Mouse (Mus musculus): ENCODE results near the gene Zbtb22.
"Not testable (repeated sequence)": the region's sequence is repeated elsewhere in the genome, so short reads cannot be mapped to it uniquely, and the experiment has no call there.

Gene Zbtb22

GRCm38 (mm10) chr17:33943454-33943853, 27.8 kb downstream of the Zbtb22 start:
- DNase-seq (ENCODE audit: low spot score), result no peak

GRCm38 (mm10) chr17:33947430-33948089, 31.9 kb downstream of the Zbtb22 start:
- DNase-seq (ENCODE audit: low spot score), result no peak

GRCm38 (mm10) chr17:33948090-33948904, 32.6 kb downstream of the Zbtb22 start:
- no peak for DNase-seq (ENCODE audit: low spot score)

- no peak for DNase-seq (ENCODE audit: low spot score)
These were observed 33.3 kb downstream of the Zbtb22 start for GRCm38 (mm10) chr17:33948905-33949537.

- DNase-seq (ENCODE audit: low spot score), result no peak
These were observed 34.5 kb downstream of the Zbtb22 start for GRCm38 (mm10) chr17:33950131-33950625.

GRCm38 (mm10) chr17:33951021-33951946, 35.6 kb downstream of the Zbtb22 start, which contains the start of gene B3galt4:
TSS of gene B3galt4 (minus strand) at chr17:33951488.
- DNase-seq (ENCODE audit: low spot score), result no peak

GRCm38 (mm10) chr17:33952015-33952414, 36.3 kb downstream of the Zbtb22 start:
- DNase-seq (ENCODE audit: low spot score), result not testable (repeated sequence)

GRCm38 (mm10) chr17:33952879-33953278, 37.2 kb downstream of the Zbtb22 start:
- DNase-seq (ENCODE audit: low spot score), result no peak

- DNase-seq (ENCODE audit: low spot score), result no peak
These were observed 37.6 kb downstream of the Zbtb22 start for GRCm38 (mm10) chr17:33953310-33953709.

GRCm38 (mm10) chr17:33953961-33954565, 38.4 kb downstream of the Zbtb22 start:
- DNase-seq (ENCODE audit: low spot score), result no peak

GRCm38 (mm10) chr17:33954646-33955554, 39.2 kb downstream of the Zbtb22 start:
- no peak for DNase-seq (ENCODE audit: low spot score)

- peak; percentile 65 for DNase-seq (ENCODE audit: low spot score)
These were observed 40.0 kb downstream of the Zbtb22 start, which contains the start of the genes Vps52 and Rps18 for GRCm38 (mm10) chr17:33955555-33956214. TSS of gene Vps52 (plus strand) at chr17:33955812. TSS of gene Rps18 (minus strand) at chr17:33956001.

- DNase-seq (ENCODE audit: low spot score), result no peak
These were observed 40.6 kb downstream of the Zbtb22 start for GRCm38 (mm10) chr17:33956336-33956735.

GRCm38 (mm10) chr17:33957493-33957892, 41.8 kb downstream of the Zbtb22 start:
- DNase-seq (ENCODE audit: low spot score), result no peak

- DNase-seq (ENCODE audit: low spot score), result no peak
These were observed 42.7 kb downstream of the Zbtb22 start for GRCm38 (mm10) chr17:33958451-33958850.

- DNase-seq (ENCODE audit: low spot score), result no peak
These were observed 43.4 kb downstream of the Zbtb22 start for GRCm38 (mm10) chr17:33959135-33959534.

GRCm38 (mm10) chr17:33959948-33960347, 44.2 kb downstream of the Zbtb22 start:
- DNase-seq (ENCODE audit: low spot score), result no peak

- no peak for DNase-seq (ENCODE audit: low spot score)
These were observed 47.2 kb downstream of the Zbtb22 start for GRCm38 (mm10) chr17:33962876-33963275.
